Mouse (Mus musculus) forebrain, postnatal 0 days (tissue): Measurements from ENCODE around the gene 4930447C04Rik. TPM values are rescaled to one million over a fixed set of nuclear protein-coding genes. Genes with fewer than 3 reads are reported as not detected.

Experiments used
- ATAC-seq: fragments of 200-750 bp; cut with Nextera tagmentation; 2 replicates; pipeline ENCODE4 v1.8.0; 2017; ENCODE audit warnings: mild to moderate bottlenecking, moderate library complexity
- DNase-seq: peaks from one replicate; pipeline ENCODE4 v3.0.0-alpha.2; 2015
- H3K27ac ChIP-seq: fragments of 300-500 bp; sonication (generic); 2 replicates; pipeline ENCODE4 v1.5.1; 2014; ENCODE audit warnings: low read depth, mild to moderate bottlenecking, antibody characterized with exemption, low read length, moderate library complexity, mixed read lengths
- H3K27me3 ChIP-seq: fragments of 300-500 bp; sonication (generic); 2 replicates; pipeline ENCODE4 v1.6.1; 2014; ENCODE audit warnings: mild to moderate bottlenecking, low read length, mixed read lengths; ENCODE audit not compliant: insufficient read depth
- H3K36me3 ChIP-seq: fragments of 300-500 bp; sonication (generic); 2 replicates; pipeline ENCODE4 v1.6.1; 2014; ENCODE audit warnings: mild to moderate bottlenecking, moderate library complexity; ENCODE audit not compliant: insufficient read depth
- H3K4me1 ChIP-seq: fragments of 300-500 bp; sonication (generic); 2 replicates; pipeline ENCODE4 v1.6.1; 2014; ENCODE audit warnings: antibody characterized with exemption; ENCODE audit not compliant: insufficient read depth
- H3K4me2 ChIP-seq: fragments of 300-500 bp; sonication (generic); 2 replicates; pipeline ENCODE4 v1.6.1; 2014; ENCODE audit warnings: low read depth, mild to moderate bottlenecking, moderate library complexity
- H3K4me3 ChIP-seq: fragments of 300-500 bp; sonication (generic); 2 replicates; pipeline ENCODE4 v1.5.1; 2014; ENCODE audit warnings: low read depth, low read length, mixed read lengths
- H3K9ac ChIP-seq: fragments of 300-500 bp; sonication (generic); 2 replicates; pipeline ENCODE4 v1.6.1; 2014; ENCODE audit warnings: mild to moderate bottlenecking
- H3K9me3 ChIP-seq: fragments of 300-500 bp; sonication (generic); 2 replicates; pipeline ENCODE4 v1.6.1; 2016; ENCODE audit warnings: low read length
- CTCF ChIP-seq: sonication (generic); IDR thresholded peaks from 2 replicates; pipeline ENCODE4 v1.5.1; 2016; ENCODE audit warnings: antibody characterized with exemption, control low read depth, low read depth
- WGBS: fragments of 180-500 bp; shearing (Covaris S2); extraction: QIAGEN DNeasy Blood & Tissue Kit; methylation state at CpG from one replicate; pipeline ENCODE4 v1.1.7; 2014; 5-methylcytosine and 5-hydroxymethylcytosine counted together
- polyA plus RNA-seq: library from polyadenylated mRNA; unstranded; fragments of >200 nt; fragmentation: Nextera tagmentation; extraction: Ambion mirVana; gene quantifications from 2 replicates; pipeline ENCODE4 v1.2.1, GENCODE M21; 2015
- total RNA-seq: library from RNA; depleted of rRNA; stranded (reverse); fragments of >200 nt; gene quantifications from 2 replicates; pipeline ENCODE4 v1.2.3, GENCODE M21; 2014

4930447C04Rik gene
- total and polyA plus RNA-seq, 2 experiments from 2014 or later: 2.3 to 9.4 TPM

DNA sequence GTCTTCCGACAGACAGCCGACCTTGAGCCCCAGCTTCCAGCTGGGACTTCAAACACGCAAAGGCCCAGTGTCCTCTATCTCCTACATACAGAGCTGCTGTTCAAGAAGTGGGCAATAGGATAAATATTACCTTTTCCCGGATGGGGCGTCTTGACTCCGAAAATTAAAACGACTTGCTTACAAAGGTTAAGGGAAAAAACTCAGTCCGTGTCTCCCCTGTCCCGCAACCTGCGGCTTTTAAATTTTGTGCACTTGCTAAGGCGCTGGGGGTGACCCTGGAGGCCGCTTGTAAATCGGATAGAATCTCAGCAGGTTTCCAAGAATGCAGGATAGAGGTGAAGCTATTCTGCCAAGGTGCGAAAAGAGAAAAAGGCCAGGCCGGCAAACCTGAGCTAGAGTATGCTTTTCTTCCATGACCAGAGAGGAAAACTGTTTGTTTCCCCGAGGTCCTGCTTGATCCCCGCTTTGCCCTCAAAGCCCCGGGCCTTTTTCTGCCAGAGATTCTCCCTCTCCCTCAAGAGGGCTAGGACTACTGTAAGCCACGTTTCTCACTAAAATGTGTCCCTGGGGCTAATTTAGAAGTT, 2.9 kb downstream of the 4930447C04Rik start:
- Histone ChIP-seq H3K36me3 (no peaks in the 10 kb centered on the region), H3K9ac (no peak overlapping the region), H3K4me3 (no peak overlapping the region), H3K4me2 (no peak overlapping the region), H3K27ac (no peak overlapping the region), H3K4me1 (no peaks in the 10 kb centered on the region), H3K9me3 (no peaks in the 10 kb centered on the region), H3K27me3 (peaks cover 75% of the 10 kb centered on the region)
- 5% methylated on average over 19 of the region's 19 CpGs for WGBS
- ATAC-seq (no peak), DNase-seq (peak; percentile 34)
- TF ChIP-seq CTCF: no peak

DNA sequence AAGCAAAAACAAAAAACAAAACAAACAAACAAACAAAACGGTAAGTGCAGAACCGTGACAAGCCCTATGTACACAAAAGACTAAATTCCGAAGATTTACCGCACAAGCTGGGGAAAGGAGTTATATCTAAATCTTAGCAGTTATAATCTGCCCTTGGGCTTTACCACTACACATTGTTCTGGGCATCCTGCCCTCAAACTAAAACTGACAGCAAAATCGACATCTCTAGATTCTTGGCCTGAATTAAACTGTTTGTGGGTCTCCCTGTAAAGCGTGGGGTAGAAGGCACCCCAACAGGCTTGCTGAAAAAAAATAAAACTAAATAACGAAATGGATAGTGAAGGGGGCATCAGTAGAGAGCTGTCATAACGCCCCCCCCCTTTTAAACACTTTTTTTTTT, 3.8 kb downstream of the 4930447C04Rik start:
- no peak for TF ChIP-seq CTCF
- ATAC-seq (no peak), DNase-seq (peak; percentile 48)
- no peaks in the 10 kb centered on the region for H3K4me1 ChIP-seq
- no peak overlapping the region for H3K9ac ChIP-seq
- WGBS: 13% methylated on average over 8 of the region's 8 CpGs
- H3K4me3 ChIP-seq: no peak overlapping the region
- H3K4me2 ChIP-seq: no peak overlapping the region
- no peaks in the 10 kb centered on the region for H3K36me3 ChIP-seq
- H3K27me3 ChIP-seq: peaks cover 66% of the 10 kb centered on the region
- no peak overlapping the region for H3K27ac ChIP-seq
- H3K9me3 ChIP-seq: no peaks in the 10 kb centered on the region

DNA sequence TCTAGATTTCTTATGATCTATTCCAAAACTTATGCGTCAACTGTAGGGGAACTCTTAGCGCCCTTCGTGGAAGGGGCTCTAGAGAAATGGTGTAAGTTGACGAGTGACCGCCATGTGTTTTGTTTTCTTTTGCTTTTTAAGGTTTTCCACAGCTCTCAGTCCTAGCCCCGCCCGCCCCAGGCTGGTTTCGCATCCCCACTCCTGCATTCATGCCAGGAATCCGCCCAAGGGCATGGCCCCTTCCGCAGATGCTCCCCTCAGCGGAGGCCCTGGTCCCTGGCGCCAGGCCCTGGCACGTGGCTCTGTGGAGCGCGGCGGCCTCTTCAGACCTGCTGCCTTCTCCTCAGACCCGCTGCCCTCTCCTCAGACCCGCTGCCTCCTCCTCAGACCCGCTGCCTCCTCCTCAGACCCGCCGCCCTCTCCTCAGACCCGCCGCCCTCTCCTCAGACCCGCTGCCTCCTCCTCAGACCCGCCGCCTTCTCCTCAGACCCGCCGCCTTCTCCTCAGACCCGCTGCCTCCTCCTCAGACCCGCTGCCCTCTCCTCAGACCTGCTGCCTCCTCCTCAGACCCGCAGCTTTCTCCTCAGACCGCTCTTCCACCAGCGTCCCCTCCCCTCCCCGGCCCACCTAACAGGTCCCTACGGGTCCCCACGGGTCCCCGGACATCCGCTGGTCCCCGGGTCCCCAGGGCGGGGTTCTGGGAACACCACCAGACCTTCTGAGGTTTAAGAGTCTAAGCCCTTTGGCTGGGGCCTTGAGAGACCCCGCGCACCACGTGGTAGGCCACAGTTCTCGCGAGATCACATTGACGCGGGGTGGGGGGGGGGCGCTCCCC, 23.2 kb downstream of the 4930447C04Rik start:
- peak; percentile 40; the same call in 1 of the 2 replicates for ATAC-seq

DNA sequence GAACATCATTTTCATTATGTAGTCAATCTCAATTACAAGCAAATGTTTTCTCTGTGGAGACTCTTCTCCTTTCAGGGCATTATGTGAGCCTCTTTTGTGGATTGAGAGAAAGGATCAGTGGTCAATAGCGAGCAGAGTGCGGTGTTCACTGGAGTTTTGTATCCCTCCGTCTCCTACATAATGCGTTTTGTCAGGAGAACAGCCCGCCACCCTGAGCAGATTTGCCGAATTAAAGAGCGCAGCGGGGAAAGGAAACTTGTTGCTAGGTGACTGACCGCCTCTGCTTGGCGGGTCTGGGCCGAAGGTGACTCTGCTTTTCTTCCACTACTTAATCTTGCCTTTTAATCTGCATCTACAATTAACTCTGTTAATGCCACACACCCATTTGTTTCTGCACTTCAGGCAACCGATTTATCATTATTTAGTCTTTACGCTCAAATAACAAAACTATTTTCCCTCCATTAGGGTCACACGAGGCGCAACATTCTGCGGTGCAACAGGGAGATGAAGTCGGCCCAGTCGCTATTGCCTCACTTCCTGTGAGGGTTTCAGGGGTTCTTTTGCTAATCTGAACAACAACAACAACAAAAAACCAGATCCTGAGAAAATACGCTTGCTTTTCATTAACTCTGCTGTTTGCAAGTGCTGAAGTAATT, 86.1 kb downstream of the 4930447C04Rik start:
- Histone ChIP-seq H3K4me2 (no peak overlapping the region), H3K27me3 (peaks cover 73% of the 10 kb centered on the region), H3K9ac (no peak overlapping the region), H3K27ac (no peak overlapping the region), H3K9me3 (peaks cover 6% of the 10 kb centered on the region; the same call in 1 of the 2 replicates), H3K4me3 (peak overlapping the region; percentile 6; the same call in 1 of the 2 replicates), H3K36me3 (no peaks in the 10 kb centered on the region), H3K4me1 (no peaks in the 10 kb centered on the region)
- no peak for TF ChIP-seq CTCF
- ATAC-seq (no peak), DNase-seq (no peak)
- WGBS: 1% methylated on average over 19 of the region's 19 CpGs

More for the DNA sequence above, 23.2 kb downstream of the 4930447C04Rik start:
- no peaks in the 10 kb centered on the region for H3K4me1 ChIP-seq
- no peaks in the 10 kb centered on the region for H3K36me3 ChIP-seq
- no peak overlapping the region for H3K27ac ChIP-seq
- peaks cover 7% of the 10 kb centered on the region; the same call in 1 of the 2 replicates for H3K27me3 ChIP-seq
- H3K9me3 ChIP-seq: no peaks in the 10 kb centered on the region; the same call in 1 of the 2 replicates
- peak overlapping the region; percentile 44 for H3K4me2 ChIP-seq
- peak overlapping the region; percentile 44 for H3K9ac ChIP-seq
- DNase-seq: peak; percentile 8
- H3K4me3 ChIP-seq: peak overlapping the region; percentile 31
- TF ChIP-seq CTCF: no peak
- whole genome bisulfite sequencing: 25% methylated on average over 48 of the region's 48 CpGs

DNA sequence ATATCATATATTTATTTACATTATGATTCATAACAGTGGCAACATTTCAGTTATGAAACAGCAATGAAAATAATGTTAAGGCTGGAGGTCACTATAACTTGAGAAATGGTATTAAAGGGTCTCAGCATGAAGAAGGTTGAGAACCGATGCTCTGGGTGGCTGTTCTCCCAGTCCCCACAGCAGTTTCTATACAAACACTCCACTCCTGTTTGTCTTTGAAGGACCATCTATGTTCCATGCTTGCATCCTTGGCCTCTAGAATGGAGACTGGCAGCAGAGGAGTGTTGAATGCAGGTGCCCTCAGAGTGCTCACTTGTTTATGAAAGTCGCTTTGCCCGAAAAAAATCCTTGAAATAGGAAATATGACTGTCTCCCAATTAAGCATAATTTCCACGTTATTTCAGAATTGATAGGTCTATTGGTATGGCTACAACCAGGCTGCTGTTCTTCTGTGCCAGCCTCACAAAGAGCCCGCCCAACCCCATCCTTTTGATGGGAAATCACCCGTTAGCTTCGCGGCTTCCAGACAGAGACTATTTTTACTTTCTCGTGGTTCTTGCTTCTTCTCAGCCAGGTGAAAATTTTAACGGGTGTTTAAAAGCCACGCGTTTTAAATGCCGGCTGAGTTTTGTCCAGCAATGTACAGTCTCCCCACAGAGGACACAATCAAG, 87.0 kb downstream of the 4930447C04Rik start:
- H3K27me3 ChIP-seq: peaks cover 81% of the 10 kb centered on the region
- no peak for DNase-seq
- H3K36me3 ChIP-seq: no peaks in the 10 kb centered on the region
- H3K4me1 ChIP-seq: no peaks in the 10 kb centered on the region
- H3K4me2 ChIP-seq: no peak overlapping the region
- no peak overlapping the region for H3K27ac ChIP-seq
- no peak for TF ChIP-seq CTCF
- no peak for ATAC-seq
- H3K9ac ChIP-seq: no peak overlapping the region
- no peak overlapping the region for H3K4me3 ChIP-seq
- 14% methylated on average over 13 of the region's 13 CpGs for WGBS
- no peaks in the 10 kb centered on the region for H3K9me3 ChIP-seq

DNA sequence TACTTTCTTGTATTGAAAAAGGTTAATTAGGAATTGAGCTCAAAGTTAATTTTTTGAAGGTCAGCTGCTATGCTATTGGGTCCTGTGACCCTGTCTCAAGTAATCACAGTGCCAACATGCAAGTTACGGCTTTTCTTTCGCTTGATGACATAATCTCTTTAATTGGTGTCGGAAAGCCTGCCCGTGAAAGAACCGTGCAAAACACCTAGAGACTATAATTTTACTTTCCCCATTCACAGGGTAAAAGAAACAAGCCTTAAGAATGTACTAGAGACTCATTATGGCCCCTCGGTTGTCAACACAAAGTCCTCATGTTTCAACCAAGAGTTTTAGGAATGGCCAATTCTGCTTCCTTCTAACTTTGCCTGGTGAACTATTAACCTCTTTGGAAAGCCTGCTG, 88.3 kb downstream of the 4930447C04Rik start:
- TF ChIP-seq CTCF: no peak
- Histone ChIP-seq H3K9ac (no peak overlapping the region), H3K4me3 (no peak overlapping the region), H3K27ac (no peak overlapping the region), H3K9me3 (no peaks in the 10 kb centered on the region), H3K4me1 (no peaks in the 10 kb centered on the region), H3K36me3 (no peaks in the 10 kb centered on the region), H3K4me2 (no peak overlapping the region), H3K27me3 (peaks cover 85% of the 10 kb centered on the region)
- DNase-seq (no peak), ATAC-seq (no peak)
- 8% methylated on average over 6 of the region's 6 CpGs for WGBS
